Mouse (Mus musculus): ENCODE data around the gene Prpf6. TPM values are rescaled to one million over a fixed set of nuclear protein-coding genes. Genes with fewer than 3 reads are reported as not detected.

Prpf6 gene
- total and polyA plus RNA-seq, 3 experiments: 28.3 to 53.8 (median 48.1) TPM

DNA sequence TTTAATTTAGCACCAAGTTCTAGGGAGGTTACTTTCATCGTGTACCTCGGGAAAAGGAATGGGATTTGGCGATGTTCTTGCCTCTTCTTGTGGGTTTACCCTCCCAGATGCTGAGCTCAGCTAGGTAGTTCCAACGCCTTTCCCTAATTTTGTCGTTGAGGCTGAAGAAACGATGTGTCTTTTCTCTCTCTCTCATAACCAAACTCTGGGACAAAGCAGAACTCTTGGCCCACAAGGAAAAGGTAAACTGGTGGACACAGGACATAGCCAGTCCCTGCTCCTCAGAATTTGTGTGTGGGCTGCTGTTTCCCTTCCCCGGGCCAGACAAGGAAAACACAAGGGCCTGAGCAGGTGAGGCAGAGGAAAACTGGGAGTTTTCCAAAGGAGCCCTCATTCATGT is 80.3 kb downstream of the Prpf6 start:
- Histone ChIP-seq H3K79me2 (replicated peaks; ENCODE audit: control insufficient read depth, extremely low read depth, insufficient read depth, poor library complexity, severe bottlenecking) (no peaks in the 10 kb centered on the region), H3K36me3 (replicated peaks in 1 of 2; ENCODE audit: control insufficient read depth in 1 of 2, insufficient read depth in 1 of 2, low read length in 1 of 2) (no peaks in the 10 kb centered on the region), H3K4me2 (ENCODE audit: insufficient read depth, low read depth, poor library complexity, severe bottlenecking) (no peak overlapping the region), H3K4me1 (ENCODE audit: control insufficient read depth in 1 of 2, insufficient read depth in 2 of 2) (peaks cover 3 to 7% of the 10 kb centered on the region in 2 experiments; a peak in 3 of 4 replicates), H3K9me3 (replicated peaks; ENCODE audit: low read length) (peaks cover 7% of the 10 kb centered on the region), H3K9ac (ENCODE audit: insufficient read depth, low read depth) (no peak overlapping the region), H3K27ac (ENCODE audit: insufficient read depth, low read depth) (no peak overlapping the region), H3K27me3 (replicated peaks) (peaks cover 9% of the 10 kb centered on the region), H3K4me3 (replicated peaks in 1 of 3; ENCODE audit: low read depth in 2 of 3, low read length in 2 of 3, poor library complexity in 1 of 3) (no peak overlapping the region)
- in situ Hi-C loops (cut with MboI; ENCODE audit: low pct_ligation_motif_present, low pct_unique_long_range_greater_than_20kb, low sequenced_read_pairs): no loop called here
- no peak for DNase-seq (ENCODE audit: extremely low read depth)
- TF ChIP-seq NELFE (IDR thresholded peaks at IDR 0.05; ENCODE audit: low read depth, low read length) (no peak), MAFK (IDR thresholded peaks at IDR 0.05; ENCODE audit: insufficient replicate concordance, low read length) (no peak), NRF1 (IDR thresholded peaks at IDR 0.05; ENCODE audit: low read depth, low read length) (no peak), TCF12 (IDR thresholded peaks at IDR 0.05; ENCODE audit: low read depth, low read length) (no peak), USF2 (conservative IDR thresholded peaks at IDR 0.05; ENCODE audit: low read depth, low read length) (no peak), GABPA (IDR thresholded peaks at IDR 0.05; ENCODE audit: insufficient replicate concordance, low read depth, low read length) (no peak)
- dilution Hi-C loops (cut with MboI; ENCODE audit: extremely low pct_ligation_motif_present, extremely low pct_unique_long_range_greater_than_20kb, low sequenced_read_pairs): no loop called here

DNA sequence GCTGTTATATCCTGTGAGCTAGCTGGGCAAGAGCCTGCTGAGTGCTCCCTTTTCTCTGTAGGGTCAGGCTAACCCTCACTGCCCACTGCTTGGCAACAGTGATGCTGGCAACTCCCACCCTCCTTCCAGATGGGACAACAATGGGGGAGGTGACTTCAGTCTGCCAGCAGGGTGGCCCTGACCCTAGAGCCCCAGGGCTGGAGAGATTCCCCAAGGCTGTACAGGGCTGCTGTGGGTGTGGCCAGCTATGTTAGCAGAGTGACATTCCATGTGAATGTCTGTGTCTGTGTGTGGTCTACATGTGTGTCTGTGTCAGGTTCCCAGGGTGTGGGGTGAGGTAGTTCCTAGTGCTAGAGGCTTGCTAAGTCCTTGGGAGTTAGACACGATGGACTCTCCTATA is 81.8 kb downstream of the Prpf6 start:
- dilution Hi-C loops (cut with MboI; ENCODE audit: extremely low pct_ligation_motif_present, extremely low pct_unique_long_range_greater_than_20kb, low sequenced_read_pairs): no loop called here
- in situ Hi-C loops (cut with MboI; ENCODE audit: low pct_ligation_motif_present, low pct_unique_long_range_greater_than_20kb, low sequenced_read_pairs): no loop called here
- Histone ChIP-seq H3K4me2 (ENCODE audit: insufficient read depth, low read depth, poor library complexity, severe bottlenecking) (no peak overlapping the region), H3K9me3 (replicated peaks; ENCODE audit: low read length) (peaks cover 7% of the 10 kb centered on the region), H3K4me3 (replicated peaks in 1 of 3; ENCODE audit: low read depth in 2 of 3, low read length in 2 of 3, poor library complexity in 1 of 3) (no peak overlapping the region), H3K79me2 (replicated peaks; ENCODE audit: control insufficient read depth, extremely low read depth, insufficient read depth, poor library complexity, severe bottlenecking) (no peaks in the 10 kb centered on the region), H3K9ac (ENCODE audit: insufficient read depth, low read depth) (no peak overlapping the region), H3K27me3 (replicated peaks) (peaks cover 9% of the 10 kb centered on the region), H3K4me1 (ENCODE audit: control insufficient read depth in 1 of 2, insufficient read depth in 2 of 2) (peaks cover 8 to 17% of the 10 kb centered on the region in 2 experiments; a peak in 3 of 4 replicates), H3K36me3 (replicated peaks in 1 of 2; ENCODE audit: control insufficient read depth in 1 of 2, insufficient read depth in 1 of 2, low read length in 1 of 2) (no peaks in the 10 kb centered on the region), H3K27ac (ENCODE audit: insufficient read depth, low read depth) (no peak overlapping the region)
- TF ChIP-seq MAX (IDR thresholded peaks at IDR 0.05; ENCODE audit: low read length) (no peak), IRF4 (IDR thresholded peaks at IDR 0.05; ENCODE audit: low read depth, low read length) (no peak), USF1 (IDR thresholded peaks at IDR 0.05; ENCODE audit: low read depth, low read length) (no peak), ELF1 (IDR thresholded peaks at IDR 0.05; ENCODE audit: low read depth, low read length) (no peak), ZC3H11A (IDR thresholded peaks at IDR 0.05; ENCODE audit: low read depth, low read length) (no peak), EP300 (IDR thresholded peaks at IDR 0.05; ENCODE audit: low read length) (no peak), TCF12 (IDR thresholded peaks at IDR 0.05; ENCODE audit: low read depth, low read length) (no peak), ZKSCAN1 (IDR thresholded peaks at IDR 0.05; ENCODE audit: borderline replicate concordance, low read depth, low read length) (no peak), ETS1 (conservative IDR thresholded peaks at IDR 0.05; ENCODE audit: low read depth, low read length) (no peak), CHD2 (IDR thresholded peaks at IDR 0.05; ENCODE audit: low read length) (no peak), BHLHE40 (IDR thresholded peaks at IDR 0.05; ENCODE audit: low read depth, low read length) (no peak), KAT2A (IDR thresholded peaks at IDR 0.05; ENCODE audit: insufficient replicate concordance, low read length) (no peak), SMC3 (IDR thresholded peaks at IDR 0.05; ENCODE audit: low read depth, low read length) (no peak), RAD21 (IDR thresholded peaks at IDR 0.05; ENCODE audit: low read depth, low read length) (no peak), UBTF (IDR thresholded peaks at IDR 0.05; ENCODE audit: low read depth, low read length) (no peak), MEF2A (IDR thresholded peaks at IDR 0.05; ENCODE audit: borderline replicate concordance, low read depth, low read length) (no peak)
- DNase-seq (ENCODE audit: extremely low read depth): no peak
